Mouse (Mus musculus) adrenal gland (tissue): Measurements from ENCODE around the gene Rgs10.

ENCODE experiments used
- intact Hi-C: fragments of 180-260 bp; cut with DNase I; formaldehyde crosslinking; loops from one replicate; pipeline ENCODE4 v1.15.1; 2025

Rgs10 gene

DNA sequence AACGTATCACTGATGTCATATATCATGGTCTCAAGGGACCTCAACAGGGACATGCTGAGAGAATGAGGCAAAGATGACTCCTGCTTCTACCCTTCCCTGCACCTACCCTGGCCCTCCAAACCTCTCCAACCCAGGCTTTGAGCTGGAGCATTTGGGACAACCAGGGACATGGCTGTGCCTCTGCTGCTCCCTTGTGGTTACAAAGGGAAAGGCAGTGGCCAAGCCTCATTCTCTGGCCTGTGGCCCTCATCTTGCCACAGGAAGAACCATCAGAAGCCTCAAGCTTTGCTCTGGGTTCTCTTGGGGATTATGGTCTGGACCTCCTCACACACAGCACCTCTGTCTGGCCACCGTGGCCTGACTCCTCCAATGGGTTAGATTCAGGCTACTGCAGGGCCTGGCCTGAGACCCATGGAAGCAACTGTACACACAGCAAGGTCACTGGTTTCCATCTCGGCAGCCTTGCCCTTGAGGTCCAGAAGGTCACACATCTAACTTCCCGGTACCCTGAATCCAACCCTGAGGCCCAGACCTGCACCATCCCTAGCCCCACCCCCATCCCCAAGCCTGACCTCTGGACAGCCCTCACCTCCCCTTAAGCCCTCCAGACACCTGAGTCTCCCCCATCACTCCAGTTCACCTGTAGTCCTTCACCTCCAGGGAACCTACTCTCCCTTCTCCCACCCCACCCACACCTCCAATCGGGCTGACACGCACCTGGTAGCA, 73.5 kb downstream of the Rgs10 start:
- intact Hi-C loops, result loop anchor here (1.0 to 5.0 kb wide), 2 partner anchors 38 to 98 kb away; no protein-coding TSS in a partner anchor

DNA sequence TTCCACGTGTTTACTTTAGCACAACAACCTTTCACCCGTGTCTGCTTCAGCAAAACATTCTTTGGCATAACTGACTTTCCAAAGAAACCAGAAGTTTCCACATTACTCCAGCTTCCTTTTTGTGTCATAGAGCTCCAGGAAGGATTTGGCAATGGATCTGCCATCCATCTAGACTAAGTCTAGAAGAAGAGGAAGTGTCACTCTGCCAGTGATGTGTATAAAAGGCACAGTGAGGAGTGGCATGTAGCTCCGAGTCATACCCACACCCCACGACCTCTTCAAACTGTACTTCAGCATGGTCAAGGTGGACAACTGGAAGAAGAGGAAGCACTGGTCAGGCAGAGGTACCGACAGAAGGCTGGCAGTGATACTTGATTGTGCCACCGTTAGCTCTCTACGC, 74.1 kb downstream of the Rgs10 start:
- intact Hi-C loops, result loop anchor here (5.0 kb wide), 1 partner anchor 37 kb away; no protein-coding TSS in a partner anchor

DNA sequence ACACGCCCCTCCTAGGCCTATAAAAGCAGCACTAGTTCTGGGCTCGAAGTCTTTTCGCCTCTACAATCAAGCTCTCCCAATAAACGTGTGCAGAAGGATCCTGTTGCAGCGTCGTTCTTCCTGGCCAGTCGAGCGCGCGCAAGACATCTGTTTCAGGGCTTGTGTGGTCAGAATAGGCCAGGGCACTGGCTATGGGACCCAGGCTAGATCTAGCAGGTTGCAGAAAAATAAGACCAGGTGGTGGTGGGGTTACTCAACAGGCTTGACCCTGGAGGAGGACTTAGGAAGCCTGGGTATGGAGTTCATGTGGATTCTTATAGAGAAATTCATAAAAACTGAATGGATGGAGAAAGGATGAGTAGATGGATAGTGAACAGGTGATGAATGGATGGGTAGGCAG, 75.9 kb downstream of the Rgs10 start:
- intact Hi-C loops, result loop anchor here (5.0 kb wide), 1 partner anchor 35 kb away; no protein-coding TSS in a partner anchor

GRCm38 (mm10) chr7:128340321-128340720, 78.2 kb downstream of the Rgs10 start:
- intact Hi-C loops, result loop anchor here (5.0 kb wide), 1 partner anchor 33 kb away; no protein-coding TSS in a partner anchor

- intact Hi-C loops, result no loop called here
Measured at GRCm38 (mm10) chr7:128332896-128333295, 85.7 kb downstream of the Rgs10 start.

DNA sequence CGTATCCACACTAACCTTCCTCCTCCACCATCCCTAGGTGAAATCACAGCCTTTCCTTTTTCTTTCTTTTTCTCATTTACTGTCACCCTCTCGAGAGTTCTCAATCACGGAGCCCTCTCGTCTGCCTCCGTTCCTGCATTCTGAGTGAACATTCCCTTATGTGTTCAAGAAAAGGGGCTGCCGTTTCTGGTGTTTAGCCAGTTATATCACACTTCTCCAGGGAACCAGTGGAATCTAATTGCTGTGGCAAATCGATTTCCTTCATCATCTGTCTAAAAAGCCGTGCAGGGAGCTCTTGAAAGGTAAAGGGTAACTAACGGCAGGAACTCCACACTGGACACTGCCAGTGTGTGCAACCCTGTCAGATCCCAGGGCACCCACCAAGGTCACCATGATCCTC, 87.6 kb downstream of the Rgs10 start:
- intact Hi-C loops, result no loop called here

DNA sequence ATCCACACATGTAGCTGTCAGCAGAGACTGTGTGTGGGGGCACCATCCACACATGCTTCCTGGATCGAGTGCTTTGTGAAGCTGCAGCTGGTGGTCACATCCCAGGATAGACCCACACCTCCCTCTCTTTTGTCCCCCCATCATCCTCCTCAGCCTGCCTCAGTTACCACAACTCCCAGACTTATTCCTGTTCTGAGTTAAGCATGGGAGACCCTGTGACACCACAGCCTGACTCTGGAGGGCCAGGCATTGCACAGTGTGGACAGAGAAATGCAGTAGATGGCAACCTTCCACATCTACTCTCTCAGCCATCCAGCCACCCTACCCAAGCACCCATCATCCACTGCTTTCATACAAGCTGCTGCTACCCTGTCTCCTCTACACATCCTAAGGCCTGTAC, 93.6 kb downstream of the Rgs10 start:
- intact Hi-C loops, result no loop called here
